Mouse (Mus musculus) stomach, postnatal 0 days (tissue): ENCODE measurements at regions not wholly inside any gene's neighbourhood (a gene's known extent, or its start where the extent isn't known, plus 50 kb on each side); places are given as distances from the start of the nearest gene placed in this dataset.

Experiments
- ATAC-seq: fragments of 200-750 bp; cut with Nextera tagmentation; 2 replicates; pipeline ENCODE4 v1.8.0; 2017; ENCODE audit not compliant: low FRiP score, low TSS enrichment
- DNase-seq: peaks from one replicate; pipeline ENCODE4 v3.0.0-alpha.2; 2016; ENCODE audit warnings: low spot score
- H3K27ac ChIP-seq: fragments of 300-500 bp; sonication (generic); replicated peaks from 2 replicates; pipeline ENCODE4 v1.5.1; 2014; ENCODE audit warnings: mild to moderate bottlenecking, control low read depth
- H3K27me3 ChIP-seq: fragments of 300-500 bp; sonication (generic); 2 replicates; pipeline ENCODE4 v1.6.1; 2014; ENCODE audit warnings: low read length; ENCODE audit not compliant: control insufficient read depth, insufficient read depth
- H3K36me3 ChIP-seq: fragments of 300-500 bp; sonication (generic); 2 replicates; pipeline ENCODE4 v1.6.1; 2014; ENCODE audit warnings: low read length, mixed read lengths; ENCODE audit not compliant: control insufficient read depth, insufficient read depth
- H3K4me1 ChIP-seq: fragments of 300-500 bp; sonication (generic); replicated peaks from 2 replicates; pipeline ENCODE4 v1.6.1; 2014; ENCODE audit warnings: antibody characterized with exemption; ENCODE audit not compliant: control insufficient read depth, insufficient read depth
- H3K4me2 ChIP-seq: fragments of 300-500 bp; sonication (generic); replicated peaks from 2 replicates; pipeline ENCODE4 v1.6.1; 2014; ENCODE audit warnings: low read depth, mild to moderate bottlenecking, control low read depth, moderate library complexity
- H3K4me3 ChIP-seq: fragments of 300-500 bp; sonication (generic); 2 replicates; pipeline ENCODE4 v1.5.1; 2014; ENCODE audit warnings: low read depth, low read length, control low read depth
- H3K9ac ChIP-seq: fragments of 300-500 bp; sonication (generic); 2 replicates; pipeline ENCODE4 v1.6.1; 2014; ENCODE audit warnings: mild to moderate bottlenecking, low read length, control low read depth, mixed read lengths
- H3K9me3 ChIP-seq: fragments of 300-500 bp; sonication (generic); 2 replicates; pipeline ENCODE4 v1.6.1; 2016; ENCODE audit warnings: low read length; ENCODE audit not compliant: control insufficient read depth
- CTCF ChIP-seq: IDR thresholded peaks from 2 replicates; pipeline ENCODE4 v1.5.1; 2016; ENCODE audit warnings: antibody characterized with exemption, low read depth, mild to moderate bottlenecking, moderate library complexity
- EP300 ChIP-seq: optimal IDR thresholded peaks from 2 replicates; pipeline ENCODE3; 2016; ENCODE audit warnings: antibody characterized with exemption
- WGBS: fragments of 180-500 bp; shearing (Covaris S2); extraction: QIAGEN DNeasy Blood & Tissue Kit; methylation state at CpG from one replicate; pipeline ENCODE4 v1.1.7; 2014; 5-methylcytosine and 5-hydroxymethylcytosine counted together

GRCm38 (mm10) chr1:81952095-81952494 is 280.8 kb upstream of the Gm9747 start:
- WGBS: 68% methylated on average over 3 of the region's 3 CpGs
- H3K4me2 ChIP-seq: no peak overlapping the region
- no peaks in the 10 kb centered on the region for H3K4me1 ChIP-seq
- H3K27me3 ChIP-seq: no peaks in the 10 kb centered on the region
- ATAC-seq: no peak
- no peak overlapping the region for H3K27ac ChIP-seq
- TF ChIP-seq CTCF: no peak
- no peak for TF ChIP-seq EP300
- no peaks in the 10 kb centered on the region for H3K36me3 ChIP-seq
- no peaks in the 10 kb centered on the region for H3K9me3 ChIP-seq
- DNase-seq: no peak
- no peak overlapping the region for H3K4me3 ChIP-seq
- H3K9ac ChIP-seq: no peak overlapping the region

- ATAC-seq: no peak
- WGBS: 68% methylated on average over 2 of the region's 2 CpGs
- no peak for DNase-seq
Measured at GRCm38 (mm10) chr1:81954507-81954906, 278.4 kb upstream of the Gm9747 start.

GRCm38 (mm10) chr1:81967062-81967461 is 265.9 kb upstream of the Gm9747 start:
- H3K4me1 ChIP-seq: no peaks in the 10 kb centered on the region
- H3K4me2 ChIP-seq: no peak overlapping the region
- TF ChIP-seq EP300 (no peak), CTCF (no peak)
- no peak for ATAC-seq
- H3K27me3 ChIP-seq: no peaks in the 10 kb centered on the region
- H3K9ac ChIP-seq: no peak overlapping the region
- H3K36me3 ChIP-seq: no peaks in the 10 kb centered on the region
- H3K27ac ChIP-seq: no peak overlapping the region
- WGBS: 86% methylated on average over 1 of the region's 1 CpGs
- DNase-seq: no peak
- H3K4me3 ChIP-seq: no peak overlapping the region
- no peaks in the 10 kb centered on the region for H3K9me3 ChIP-seq

More at GRCm38 (mm10) chr1:81954507-81954906, 278.4 kb upstream of the Gm9747 start:
- Histone ChIP-seq H3K36me3 (no peaks in the 10 kb centered on the region), H3K9ac (no peak overlapping the region), H3K27me3 (no peaks in the 10 kb centered on the region), H3K4me2 (no peak overlapping the region), H3K4me1 (no peaks in the 10 kb centered on the region), H3K4me3 (no peak overlapping the region), H3K27ac (no peak overlapping the region), H3K9me3 (no peaks in the 10 kb centered on the region)
- TF ChIP-seq EP300 (no peak), CTCF (no peak)

- DNase-seq: no peak
- H3K9me3 ChIP-seq: no peaks in the 10 kb centered on the region
- H3K27ac ChIP-seq: no peak overlapping the region
- H3K27me3 ChIP-seq: no peaks in the 10 kb centered on the region
- no peak for TF ChIP-seq EP300
- TF ChIP-seq CTCF: no peak
- H3K36me3 ChIP-seq: no peaks in the 10 kb centered on the region
- 77% methylated on average over 1 of the region's 1 CpGs for WGBS
- H3K4me2 ChIP-seq: no peak overlapping the region
- no peak overlapping the region for H3K9ac ChIP-seq
- no peaks in the 10 kb centered on the region for H3K4me1 ChIP-seq
- H3K4me3 ChIP-seq: no peak overlapping the region
- ATAC-seq: no peak
Measured at GRCm38 (mm10) chr1:81967746-81968295, 265.1 kb upstream of the Gm9747 start.

- DNase-seq (no peak), ATAC-seq (no peak)
- 76% methylated on average over 5 of the region's 5 CpGs for WGBS
- Histone ChIP-seq H3K4me1 (no peaks in the 10 kb centered on the region), H3K4me2 (no peak overlapping the region), H3K36me3 (no peaks in the 10 kb centered on the region), H3K27ac (no peak overlapping the region), H3K27me3 (no peaks in the 10 kb centered on the region), H3K9ac (no peak overlapping the region), H3K4me3 (no peak overlapping the region), H3K9me3 (no peaks in the 10 kb centered on the region)
- TF ChIP-seq EP300 (no peak), CTCF (no peak)
Measured at GRCm38 (mm10) chr1:81972575-81972974, 260.3 kb upstream of the Gm9747 start.

- Histone ChIP-seq H3K27me3 (no peaks in the 10 kb centered on the region), H3K36me3 (no peaks in the 10 kb centered on the region), H3K27ac (no peak overlapping the region), H3K9me3 (no peaks in the 10 kb centered on the region), H3K4me2 (no peak overlapping the region), H3K9ac (no peak overlapping the region), H3K4me3 (no peak overlapping the region), H3K4me1 (no peaks in the 10 kb centered on the region)
- TF ChIP-seq EP300 (no peak), CTCF (no peak)
- ATAC-seq (no peak), DNase-seq (no peak)
- WGBS: 95% methylated on average over 4 of the region's 4 CpGs
Measured at GRCm38 (mm10) chr1:81973481-81973880, 259.4 kb upstream of the Gm9747 start.
